Comparison of ENCODE assay signal across 20 mouse cellular contexts in the genomic region with DNA sequence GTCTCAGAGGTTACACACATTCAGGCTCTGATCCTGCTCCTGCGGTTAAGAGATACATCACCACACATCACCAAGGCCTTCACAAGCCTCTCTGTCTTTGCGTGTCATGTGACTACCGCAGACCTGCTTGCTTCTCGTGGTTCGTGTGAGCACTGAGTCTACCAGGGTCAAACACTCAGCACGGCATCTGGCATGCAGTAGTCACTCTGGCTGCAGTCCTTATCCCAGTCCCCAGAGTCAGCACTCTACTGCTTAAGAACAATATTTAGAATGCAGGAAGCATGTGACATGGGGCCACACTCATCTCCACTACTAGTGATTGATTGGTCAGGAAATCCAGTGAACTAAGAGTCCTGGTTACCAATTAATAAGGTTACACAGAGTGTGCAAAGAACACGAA. TPM values are rescaled to one million over a fixed set of nuclear protein-coding genes. Genes with fewer than 3 reads are reported as not detected.
DNase-seq lines count a peak whose midpoint lies in the region; ATAC-seq and TF ChIP-seq lines count a peak whose summit lies in the region.
"Had no signal": no experiment of that assay in that cellular context is flagged by ENCODE, and none has a peak within 500 bp of the region (broad histone marks: within the 10 kb centered on the region; RNA-seq: fewer than 3 reads in every experiment).

No protein-coding gene starts in this region.

- no peaks in the 10 kb centered on the region for H3K27me3 ChIP-seq in lung, postnatal 0 days (replicated peaks; ENCODE audit: insufficient read depth, low read length)
- no peaks in the 10 kb centered on the region for H3K27me3 ChIP-seq in liver, embryonic 14.5 days (ENCODE audit: control insufficient read depth, insufficient read depth, low read length)
- H3K27me3 ChIP-seq: limb, embryonic 15.5 days had no signal

- ATAC-seq in lung, postnatal 0 days, result peak; percentile 33; the same call in 1 of the 2 replicates
- no peak for ATAC-seq in liver, embryonic 14.5 days (ENCODE audit: insufficient read depth)
- ATAC-seq in granulocyte monocyte progenitor cell, adult 5-6 weeks (replicated peaks; ENCODE audit: poor library complexity, severe bottlenecking), result no peak
- ATAC-seq: CD4-positive, CD25-positive, alpha-beta regulatory T cell, adult 4 months; forebrain, embryonic 16.5 days had no signal

- no peaks in the 10 kb centered on the region for H3K36me3 ChIP-seq in lung, postnatal 0 days (ENCODE audit: insufficient read depth, low read length)
- no peaks in the 10 kb centered on the region for H3K36me3 ChIP-seq in liver, embryonic 14.5 days (replicated peaks; ENCODE audit: control insufficient read depth, insufficient read depth, low read depth)
- H3K36me3 ChIP-seq: hindbrain, embryonic 10.5 days; limb, embryonic 15.5 days had no signal

- peak; percentile 19; the same call in 1 of the 2 replicates for TF ChIP-seq EP300 in lung, postnatal 0 days (IDR thresholded peaks at IDR 0.05)
- no peak for TF ChIP-seq EP300 in liver, embryonic 14.5 days (IDR thresholded peaks at IDR 0.05; ENCODE audit: low read depth)

- no peak overlapping the region for H3K9ac ChIP-seq in lung, postnatal 0 days (replicated peaks; ENCODE audit: low read depth)
- H3K9ac ChIP-seq in liver, embryonic 14.5 days (replicated peaks), result no peak overlapping the region
- H3K9ac ChIP-seq: limb, embryonic 15.5 days had no signal

- TF ChIP-seq POLR2A in lung, adult 2 months (IDR thresholded peaks at IDR 0.05; ENCODE audit: borderline replicate concordance, extremely low read depth, low read depth, low read length), result no peak

- peak; percentile 17 for DNase-seq in embryo, embryonic 10 days (ENCODE audit: low spot score)
- no peak for DNase-seq in embryo, embryonic 11 days
- peak; percentile 32 for DNase-seq in lung, postnatal 0 days (ENCODE audit: low spot score)
- no peak for DNase-seq in lung, adult 2 months
- DNase-seq in embryo, embryonic 10.5 days (ENCODE audit: low spot score), result peak; percentile 4
- no peak for DNase-seq in liver, embryonic 14.5 days (ENCODE audit: low read depth in 3 of 3, low spot score in 3 of 3)
- no peak for DNase-seq in ovary, postnatal 10 days (ENCODE audit: low spot score)
- DNase-seq: adrenal gland, postnatal 10 days; cerebellum, adult 11 months; cerebellum, postnatal 14 days; kidney, postnatal 10 days; layer of hippocampus, adult 9-11 months; thymus, postnatal 25 days had no signal

- H3K4me2 ChIP-seq in lung, postnatal 0 days (replicated peaks; ENCODE audit: low read depth, low read length), result no peak overlapping the region
- H3K4me2 ChIP-seq in liver, embryonic 14.5 days (ENCODE audit: low read depth), result no peak overlapping the region
- H3K4me2 ChIP-seq: limb, embryonic 15.5 days had no signal

- no peak overlapping the region for H3K4me3 ChIP-seq in lung, postnatal 0 days (ENCODE audit: low read depth, low read length)
- no peak overlapping the region for H3K4me3 ChIP-seq in lung, adult 2 months (replicated peaks; ENCODE audit: extremely low read depth, low read depth, low read length)
- no peak overlapping the region for H3K4me3 ChIP-seq in liver, embryonic 14.5 days (ENCODE audit: insufficient read depth in 1 of 2, low read depth in 2 of 2, low read length in 2 of 2)
- H3K4me3 ChIP-seq: erythroblast, embryonic 14.5 days; hindbrain, embryonic 10.5 days; limb, embryonic 15.5 days had no signal

- WGBS in lung, postnatal 0 days, result 36% methylated on average over 7 of the region's 7 CpGs
- 41% methylated on average over 7 of the region's 7 CpGs for WGBS in lung, adult 2 months
- 27% methylated on average over 7 of the region's 7 CpGs for WGBS in liver, embryonic 14.5 days (ENCODE audit: insufficient replicate concordance)

- H3K4me1 ChIP-seq in lung, postnatal 0 days (ENCODE audit: insufficient read depth, low read depth, low read length), result peaks cover 9% of the 10 kb centered on the region; the same call in 1 of the 2 replicates
- H3K4me1 ChIP-seq in lung, adult 2 months (ENCODE audit: control insufficient read depth, insufficient read depth, low read length), result peaks cover 17% of the 10 kb centered on the region
- peaks cover 49 to 55% of the 10 kb centered on the region in 2 experiments for H3K4me1 ChIP-seq in liver, embryonic 14.5 days (replicated peaks; ENCODE audit: control insufficient read depth in 2 of 2, insufficient read depth in 2 of 2, low read length in 1 of 2)
- H3K4me1 ChIP-seq: hindbrain, embryonic 10.5 days; limb, embryonic 15.5 days had no signal

- H3K9me3 ChIP-seq in lung, postnatal 0 days (ENCODE audit: low read length), result no peaks in the 10 kb centered on the region
- no peaks in the 10 kb centered on the region for H3K9me3 ChIP-seq in liver, embryonic 14.5 days (ENCODE audit: control insufficient read depth, low read length)
- H3K9me3 ChIP-seq: hindbrain, embryonic 10.5 days; limb, embryonic 15.5 days had no signal

- TF ChIP-seq CTCF in lung, postnatal 0 days (IDR thresholded peaks at IDR 0.05), result no peak
- TF ChIP-seq CTCF in lung, adult 2 months (IDR thresholded peaks at IDR 0.05; ENCODE audit: insufficient read depth, low read length), result no peak
- TF ChIP-seq CTCF in liver, embryonic 14.5 days (IDR thresholded peaks at IDR 0.05; ENCODE audit: low read depth), result no peak

- peak overlapping the region; percentile 11; the same call in 1 of the 2 replicates for H3K27ac ChIP-seq in lung, postnatal 0 days (ENCODE audit: low read length)
- H3K27ac ChIP-seq in liver, embryonic 14.5 days, result peak overlapping the region; percentile 62
- H3K27ac ChIP-seq: hindbrain, embryonic 10.5 days; limb, embryonic 15.5 days; stomach, postnatal 0 days had no signal

RNA-seq across cellular contexts. Expression of gene Lyve1, which starts 52.9 kb away (rescaled TPM):
- polyA plus RNA-seq in lung, postnatal 0 days (2015; fragmentation: Nextera tagmentation; extraction: Ambion mirVana), result 226 and 360 TPM in 2 replicates
- polyA plus RNA-seq in lung, adult 2 months (2012; rRNA removed), result 82.0 and 157 TPM in 2 replicates
- polyA plus RNA-seq in liver, embryonic 14.5 days (2012; rRNA removed), result 18.3 and 24.6 TPM in 2 replicates
- polyA plus RNA-seq in liver, embryonic 14.5 days (2014; fragmentation: Nextera tagmentation; extraction: Ambion mirVana), result 22.2 and 22.7 TPM in 2 replicates
- not detected in 2 replicates for total RNA-seq in granulocyte monocyte progenitor cell, adult 5-6 weeks (2014; fragmentation: Nextera tagmentation)
- total RNA-seq in granulocyte monocyte progenitor cell, adult 5-6 weeks (2017), result not detected in 2 replicates
- polyA plus RNA-seq: CD4-positive, CD25-positive, alpha-beta regulatory T cell, adult 4 months had no signal

Comparison
In these comparisons a context has a peak if more than half of its experiments do, and no peak if none do; other contexts are left out.
1. DNase-seq: peak in embryo, embryonic 10 days (single experiment), lung, postnatal 0 days (single experiment) and embryo, embryonic 10.5 days (single experiment); none in embryo, embryonic 11 days (single experiment), lung, adult 2 months (single experiment), liver, embryonic 14.5 days (0 of 3) and ovary, postnatal 10 days (single experiment).